Mouse (Mus musculus) kidney, embryonic 16.5 days (tissue): ENCODE results near the gene Bcar1. TPM values are rescaled to one million over a fixed set of nuclear protein-coding genes. Genes with fewer than 3 reads are reported as not detected.

Experiments
- ATAC-seq: fragments of 200-750 bp; cut with Nextera tagmentation; 2 replicates; pipeline ENCODE4 v1.8.0; 2017; ENCODE audit warnings: moderate TSS enrichment; ENCODE audit not compliant: low FRiP score, low TSS enrichment
- H3K27ac ChIP-seq: fragments of 300-500 bp; sonication (generic); 2 replicates; pipeline ENCODE4 v1.5.1; 2014; ENCODE audit warnings: low read length
- H3K27me3 ChIP-seq: fragments of 300-500 bp; sonication (generic); 2 replicates; pipeline ENCODE4 v1.6.1; 2014; ENCODE audit warnings: low read length, control low read depth, mixed read lengths; ENCODE audit not compliant: insufficient read depth
- H3K36me3 ChIP-seq: fragments of 300-500 bp; sonication (generic); 2 replicates; pipeline ENCODE4 v1.6.1; 2014; ENCODE audit warnings: low read length, control low read depth, mixed read lengths; ENCODE audit not compliant: insufficient read depth
- H3K4me1 ChIP-seq: fragments of 300-500 bp; sonication (generic); 2 replicates; pipeline ENCODE4 v1.6.1; 2014; ENCODE audit warnings: low read length, control low read depth, mixed read lengths; ENCODE audit not compliant: insufficient read depth
- H3K4me2 ChIP-seq: fragments of 300-500 bp; sonication (generic); replicated peaks from 2 replicates; pipeline ENCODE4 v1.6.1; 2014; ENCODE audit warnings: low read depth, low read length
- H3K4me3 ChIP-seq: fragments of 300-500 bp; sonication (generic); 2 replicates; pipeline ENCODE4 v1.5.1; 2014; ENCODE audit warnings: mild to moderate bottlenecking, low read length
- H3K9ac ChIP-seq: fragments of 300-500 bp; sonication (generic); replicated peaks from 2 replicates; pipeline ENCODE4 v1.6.1; 2014; ENCODE audit warnings: low read length
- H3K9me3 ChIP-seq: fragments of 300-500 bp; sonication (generic); 2 replicates; pipeline ENCODE4 v1.6.1; 2016; ENCODE audit warnings: low read length, control low read depth
- WGBS: fragments of 180-500 bp; shearing (Covaris S2); extraction: QIAGEN DNeasy Blood & Tissue Kit; methylation state at CpG from one replicate; pipeline ENCODE4 v1.1.7; 2014; 5-methylcytosine and 5-hydroxymethylcytosine counted together
- polyA plus RNA-seq: library from polyadenylated mRNA; unstranded; fragments of >200 nt; fragmentation: Nextera tagmentation; extraction: Ambion mirVana; gene quantifications from 2 replicates; pipeline ENCODE4 v1.2.1, GENCODE M21; 2015

The Bcar1 gene
- polyA plus RNA-seq, 1 experiment from 2014 or later: 49.6 TPM

- no peak overlapping the region for H3K4me3 ChIP-seq
- no peak overlapping the region for H3K4me2 ChIP-seq
- no peaks in the 10 kb centered on the region for H3K27me3 ChIP-seq
- peaks cover 64% of the 10 kb centered on the region for H3K36me3 ChIP-seq
- H3K9ac ChIP-seq: no peak overlapping the region
- 0 out of 2 replicates have a peak, but pooled peaks have one; percentile 11 for ATAC-seq
- no peaks in the 10 kb centered on the region for H3K9me3 ChIP-seq
- WGBS: 67% methylated on average over 6 of the region's 6 CpGs
- H3K27ac ChIP-seq: no peak overlapping the region
- H3K4me1 ChIP-seq: peaks cover 32% of the 10 kb centered on the region
These were observed 31.0 kb downstream of the Bcar1 start for GRCm38 (mm10) chr8:111712588-111712987.

- Histone ChIP-seq H3K27me3 (no peaks in the 10 kb centered on the region), H3K9ac (no peak overlapping the region)
These were observed 31.5 kb downstream of the Bcar1 start for GRCm38 (mm10) chr8:111712135-111712534.

GRCm38 (mm10) chr8:111710777-111711485, 32.7 kb downstream of the Bcar1 start:
- WGBS: 80% methylated on average over 20 of the region's 20 CpGs
- no peaks in the 10 kb centered on the region for H3K27me3 ChIP-seq
- no peak overlapping the region for H3K4me3 ChIP-seq
- no peak for ATAC-seq
- H3K9ac ChIP-seq: no peak overlapping the region
- H3K27ac ChIP-seq: no peak overlapping the region
- peaks cover 61% of the 10 kb centered on the region for H3K36me3 ChIP-seq
- H3K4me2 ChIP-seq: no peak overlapping the region
- H3K4me1 ChIP-seq: peaks cover 17% of the 10 kb centered on the region
- no peaks in the 10 kb centered on the region for H3K9me3 ChIP-seq

More at GRCm38 (mm10) chr8:111712135-111712534, 31.5 kb downstream of the Bcar1 start:
- Histone ChIP-seq H3K36me3 (peaks cover 64% of the 10 kb centered on the region), H3K27ac (no peak overlapping the region), H3K4me3 (no peak overlapping the region), H3K4me1 (peaks cover 27% of the 10 kb centered on the region), H3K9me3 (no peaks in the 10 kb centered on the region), H3K4me2 (no peak overlapping the region)
- 27% methylated on average over 9 of the region's 9 CpGs for WGBS
- no peak for ATAC-seq

GRCm38 (mm10) chr8:111709223-111709622, 34.4 kb downstream of the Bcar1 start:
- H3K27ac ChIP-seq: peak overlapping the region; percentile 86
- peak; percentile 80 for ATAC-seq

GRCm38 (mm10) chr8:111708265-111708664, 35.3 kb downstream of the Bcar1 start:
- Histone ChIP-seq H3K27me3 (no peaks in the 10 kb centered on the region), H3K9ac (no peak overlapping the region; the same call in 1 of the 2 replicates), H3K27ac (peak overlapping the region; percentile 86), H3K4me1 (peaks cover 17% of the 10 kb centered on the region), H3K4me3 (no peak overlapping the region), H3K4me2 (no peak overlapping the region), H3K36me3 (peaks cover 37% of the 10 kb centered on the region), H3K9me3 (no peaks in the 10 kb centered on the region)
- ATAC-seq: peak; percentile 57
- 64% methylated on average over 6 of the region's 6 CpGs for WGBS

More at GRCm38 (mm10) chr8:111709223-111709622, 34.4 kb downstream of the Bcar1 start:
- peaks cover 46% of the 10 kb centered on the region for H3K36me3 ChIP-seq
- H3K4me2 ChIP-seq: no peak overlapping the region
- no peaks in the 10 kb centered on the region for H3K9me3 ChIP-seq
- 50% methylated on average over 1 of the region's 1 CpGs for WGBS
- peaks cover 17% of the 10 kb centered on the region for H3K4me1 ChIP-seq
- H3K4me3 ChIP-seq: no peak overlapping the region
- no peaks in the 10 kb centered on the region for H3K27me3 ChIP-seq
- no peak overlapping the region for H3K9ac ChIP-seq

GRCm38 (mm10) chr8:111705699-111706098, 37.9 kb downstream of the Bcar1 start:
- H3K27ac ChIP-seq: no peak overlapping the region
- 69% methylated on average over 5 of the region's 5 CpGs for WGBS
- no peaks in the 10 kb centered on the region for H3K27me3 ChIP-seq
- H3K9me3 ChIP-seq: no peaks in the 10 kb centered on the region
- ATAC-seq: no peak
- no peak overlapping the region for H3K4me3 ChIP-seq
- no peak overlapping the region for H3K9ac ChIP-seq
- peaks cover 17% of the 10 kb centered on the region for H3K36me3 ChIP-seq
- H3K4me1 ChIP-seq: peaks cover 13% of the 10 kb centered on the region
- no peak overlapping the region for H3K4me2 ChIP-seq

- Histone ChIP-seq H3K4me2 (no peak overlapping the region), H3K9ac (no peak overlapping the region), H3K9me3 (no peaks in the 10 kb centered on the region), H3K36me3 (peaks cover 12% of the 10 kb centered on the region), H3K27me3 (no peaks in the 10 kb centered on the region), H3K4me1 (peaks cover 13% of the 10 kb centered on the region), H3K4me3 (no peak overlapping the region), H3K27ac (no peak overlapping the region)
- WGBS: 64% methylated on average over 3 of the region's 3 CpGs
- no peak for ATAC-seq
These were observed 38.4 kb downstream of the Bcar1 start for GRCm38 (mm10) chr8:111705222-111705621.

GRCm38 (mm10) chr8:111704585-111704984, 39.0 kb downstream of the Bcar1 start:
- Histone ChIP-seq H3K36me3 (peaks cover 5% of the 10 kb centered on the region; the same call in 1 of the 2 replicates), H3K27ac (no peak overlapping the region), H3K4me3 (no peak overlapping the region), H3K9ac (no peak overlapping the region), H3K27me3 (no peaks in the 10 kb centered on the region), H3K4me1 (peaks cover 7% of the 10 kb centered on the region), H3K4me2 (no peak overlapping the region), H3K9me3 (no peaks in the 10 kb centered on the region)
- 86% methylated on average over 12 of the region's 12 CpGs for WGBS
- no peak for ATAC-seq

GRCm38 (mm10) chr8:111701380-111701779, 42.2 kb downstream of the Bcar1 start:
- Histone ChIP-seq H3K36me3 (no peaks in the 10 kb centered on the region), H3K4me2 (no peak overlapping the region), H3K27ac (no peak overlapping the region), H3K9me3 (no peaks in the 10 kb centered on the region), H3K27me3 (no peaks in the 10 kb centered on the region), H3K4me1 (no peaks in the 10 kb centered on the region), H3K9ac (no peak overlapping the region), H3K4me3 (no peak overlapping the region)
- ATAC-seq: no peak
- WGBS: 77% methylated on average over 9 of the region's 9 CpGs

GRCm38 (mm10) chr8:111700740-111701139, 42.9 kb downstream of the Bcar1 start:
- H3K36me3 ChIP-seq: no peaks in the 10 kb centered on the region
- no peak overlapping the region for H3K9ac ChIP-seq
- no peaks in the 10 kb centered on the region for H3K4me1 ChIP-seq
- no peaks in the 10 kb centered on the region for H3K9me3 ChIP-seq
- no peak for ATAC-seq
- no peak overlapping the region for H3K27ac ChIP-seq
- H3K4me2 ChIP-seq: no peak overlapping the region
- no peak overlapping the region for H3K4me3 ChIP-seq
- WGBS: 92% methylated on average over 5 of the region's 5 CpGs
- H3K27me3 ChIP-seq: no peaks in the 10 kb centered on the region
